Mouse (Mus musculus) megakaryocyte-erythroid progenitor cell, adult 5-6 weeks (primary cell): ENCODE measurements around the gene Lyz2. TPM values are rescaled to one million over a fixed set of nuclear protein-coding genes. Genes with fewer than 3 reads are reported as not detected.

Source experiments
- total RNA-seq, 2 experiments: library from RNA; stranded (forward) in 1 of 2; stranded (reverse) in 1 of 2; fragments of 200-1000, 215-1000 nt in 1 of 2; fragments of >200 nt in 1 of 2; fragmentation: Nextera tagmentation in 1 of 2; gene quantifications; 2 replicates each; pipeline ENCODE4 v1.2.3; 2014 to 2017

Lyz2 gene
- total RNA-seq, 2 experiments from 2014 or later = 0.92 to 63.4 TPM

Other genes with a start within 250 kb of the Lyz2 start
- not detected in 2 replicates for gene Lrrc10, start 237.0 kb downstream of the Lyz2 start, total RNA-seq (2014; fragmentation: Nextera tagmentation)
- gene Lrrc10, start 237.0 kb downstream of the Lyz2 start, total RNA-seq (2017) = not detected in 2 replicates
- gene Cct2, start 218.5 kb downstream of the Lyz2 start, total RNA-seq (2014; fragmentation: Nextera tagmentation) = 545 and 559 TPM in 2 replicates
- 707 and 779 TPM in 2 replicates for gene Cct2, start 218.5 kb downstream of the Lyz2 start, total RNA-seq (2017)
- 20.7 and 22.7 TPM in 2 replicates for gene Frs2, start 133.8 kb downstream of the Lyz2 start, total RNA-seq (2014; fragmentation: Nextera tagmentation)
- 9.6 and 22.9 TPM in 2 replicates for gene Frs2, start 133.8 kb downstream of the Lyz2 start, total RNA-seq (2017)
- gene Yeats4, start 57.8 kb downstream of the Lyz2 start, total RNA-seq (2014; fragmentation: Nextera tagmentation) = 65.0 and 70.8 TPM in 2 replicates
- gene Yeats4, start 57.8 kb downstream of the Lyz2 start, total RNA-seq (2017) = 113 and 125 TPM in 2 replicates
- not detected in 2 replicates for gene 9530003J23Rik, start 43.6 kb downstream of the Lyz2 start, total RNA-seq (2014; fragmentation: Nextera tagmentation)
- gene 9530003J23Rik, start 43.6 kb downstream of the Lyz2 start, total RNA-seq (2017) = not detected in 2 replicates
- not detected in 2 replicates for gene Lyz1, start 10.5 kb upstream of the Lyz2 start, total RNA-seq (2014; fragmentation: Nextera tagmentation)
- not detected in 2 replicates for gene Lyz1, start 10.5 kb upstream of the Lyz2 start, total RNA-seq (2017)
- gene Cpsf6, start 97.7 kb upstream of the Lyz2 start, total RNA-seq (2014; fragmentation: Nextera tagmentation) = 132 and 163 TPM in 2 replicates
- gene Cpsf6, start 97.7 kb upstream of the Lyz2 start, total RNA-seq (2017) = 142 and 153 TPM in 2 replicates